Mouse (Mus musculus) E14TG2a.4 (cell line): ENCODE measurements around the gene Ank2.

Experiments used
- CTCF ChIP-seq: conservative IDR thresholded peaks from 2 replicates; pipeline ENCODE4 v1.5.1; 2014; ENCODE audit warnings: low read length
- POU5F1 ChIP-seq: IDR thresholded peaks from 2 replicates; pipeline ENCODE4 v1.6.1; 2014; ENCODE audit warnings: low read length, borderline replicate concordance

- TF ChIP-seq CTCF (no peak), POU5F1 (no peak)
These were observed 41.3 kb downstream of the Ank2 start for GRCm38 (mm10) chr3:127457761-127458419.
